Mouse (Mus musculus) kidney, embryonic 15.5 days (tissue): ENCODE measurements around the gene Tfrc. TPM values are rescaled to one million over a fixed set of nuclear protein-coding genes. Genes with fewer than 3 reads are reported as not detected.
"Not testable (repeated sequence)": the region's sequence is repeated elsewhere in the genome, so short reads cannot be mapped to it uniquely, and the experiment has no call there.

Experiments
- ATAC-seq: fragments of 200-750 bp; cut with Nextera tagmentation; replicated peaks from 2 replicates; pipeline ENCODE4 v1.8.0; 2017; ENCODE audit warnings: moderate TSS enrichment; ENCODE audit not compliant: low FRiP score
- H3K27ac ChIP-seq: fragments of 300-500 bp; sonication (generic); 2 replicates; pipeline ENCODE4 v1.5.1; 2015; ENCODE audit warnings: mild to moderate bottlenecking, inconsistent platforms
- H3K27me3 ChIP-seq: fragments of 300-500 bp; sonication (generic); 2 replicates; pipeline ENCODE4 v1.6.1; 2015; ENCODE audit warnings: inconsistent platforms
- H3K36me3 ChIP-seq: fragments of 300-500 bp; sonication (generic); 2 replicates; pipeline ENCODE4 v1.6.1; 2015; ENCODE audit warnings: inconsistent platforms
- H3K4me1 ChIP-seq: fragments of 300-500 bp; sonication (generic); 2 replicates; pipeline ENCODE4 v1.6.1; 2015; ENCODE audit warnings: inconsistent platforms
- H3K4me2 ChIP-seq: fragments of 300-500 bp; sonication (generic); 2 replicates; pipeline ENCODE4 v1.6.1; 2015; ENCODE audit warnings: moderate library complexity, mild to moderate bottlenecking, inconsistent platforms
- H3K4me3 ChIP-seq: fragments of 300-500 bp; sonication (generic); replicated peaks from 2 replicates; pipeline ENCODE4 v1.5.1; 2015; ENCODE audit warnings: mild to moderate bottlenecking, inconsistent platforms
- H3K9ac ChIP-seq: fragments of 300-500 bp; sonication (generic); 2 replicates; pipeline ENCODE4 v1.6.1; 2015; ENCODE audit warnings: mild to moderate bottlenecking, inconsistent platforms
- H3K9me3 ChIP-seq: fragments of 300-500 bp; sonication (generic); replicated peaks from 2 replicates; pipeline ENCODE4 v1.6.1; 2016; ENCODE audit warnings: inconsistent platforms
- whole genome bisulfite sequencing: fragments of 180-500 bp; shearing (Covaris S2); methylation state at CpG from one replicate; pipeline ENCODE4 v1.1.7; 2015; ENCODE audit warnings: mixed read lengths; 5-methylcytosine and 5-hydroxymethylcytosine counted together
- polyA plus RNA-seq: library from polyadenylated mRNA; unstranded; fragments of >200 nt; fragmentation: Nextera tagmentation; extraction: Ambion mirVana; gene quantifications from 2 replicates; pipeline ENCODE4 v1.2.1, GENCODE M21; 2015

Gene Tfrc
- polyA plus RNA-seq, 1 experiment from 2014 or later = 50.2 TPM

- H3K36me3 ChIP-seq = peaks cover 45% of the 10 kb centered on the region
- no peaks in the 10 kb centered on the region for H3K27me3 ChIP-seq
- no peaks in the 10 kb centered on the region for H3K9me3 ChIP-seq
- no peak overlapping the region for H3K9ac ChIP-seq
- no peak overlapping the region for H3K4me2 ChIP-seq
- peaks cover 7% of the 10 kb centered on the region for H3K4me1 ChIP-seq
- H3K27ac ChIP-seq = no peak overlapping the region
- no peak overlapping the region for H3K4me3 ChIP-seq
- WGBS = 72% methylated on average over 4 of the region's 4 CpGs
- ATAC-seq = no peak
Observed at GRCm38 (mm10) chr16:32614047-32614446, 5.3 kb downstream of the Tfrc start.

DNA sequence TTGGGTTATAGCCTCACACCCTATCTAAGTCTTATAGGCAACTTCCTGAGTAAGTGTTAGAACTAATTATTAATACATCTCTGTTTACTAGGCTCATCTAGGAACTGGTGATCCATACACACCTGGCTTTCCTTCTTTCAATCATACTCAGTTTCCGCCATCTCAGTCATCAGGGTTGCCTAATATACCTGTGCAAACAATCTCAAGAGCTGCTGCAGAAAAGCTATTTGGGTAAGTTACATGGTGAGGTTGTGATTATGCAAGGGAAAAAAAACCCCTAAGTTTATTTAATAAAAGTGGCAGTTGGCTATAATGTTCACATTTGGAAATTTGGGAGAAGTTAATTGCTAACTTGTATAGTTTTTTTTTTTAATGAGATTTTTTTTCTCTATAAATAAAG, 10.2 kb downstream of the Tfrc start:
- no peaks in the 10 kb centered on the region for H3K27me3 ChIP-seq
- no peak overlapping the region for H3K9ac ChIP-seq
- H3K4me3 ChIP-seq = no peak overlapping the region
- no peak for ATAC-seq
- H3K36me3 ChIP-seq = peaks cover 87% of the 10 kb centered on the region
- no peak overlapping the region for H3K4me2 ChIP-seq
- WGBS = 91% methylated on average over 1 of the region's 1 CpGs
- H3K9me3 ChIP-seq = no peaks in the 10 kb centered on the region
- H3K27ac ChIP-seq = no peak overlapping the region
- H3K4me1 ChIP-seq = no peaks in the 10 kb centered on the region

DNA sequence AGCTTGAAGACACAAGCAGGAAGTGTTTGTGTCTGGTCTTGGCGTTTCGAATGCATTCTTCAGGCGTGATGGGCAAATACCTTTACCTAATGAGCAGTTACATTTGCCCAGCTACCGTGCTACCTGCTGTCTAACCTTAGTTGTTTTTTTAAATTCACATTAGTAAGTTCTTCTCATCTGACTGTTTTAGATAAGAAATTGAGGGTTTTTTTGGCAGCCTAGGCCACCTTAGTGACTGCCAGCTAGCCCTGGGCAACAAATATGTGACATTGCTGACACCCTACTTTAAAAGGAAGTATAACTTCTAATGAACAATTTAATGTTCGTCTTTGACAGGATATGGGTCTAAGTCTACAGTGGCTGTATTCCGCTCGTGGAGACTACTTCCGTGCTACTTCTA, 19.4 kb downstream of the Tfrc start:
- H3K27ac ChIP-seq = no peak overlapping the region
- no peak overlapping the region for H3K4me3 ChIP-seq
- H3K27me3 ChIP-seq = no peaks in the 10 kb centered on the region
- no peaks in the 10 kb centered on the region for H3K4me1 ChIP-seq
- H3K9me3 ChIP-seq = no peaks in the 10 kb centered on the region
- H3K36me3 ChIP-seq = peaks cover 95% of the 10 kb centered on the region
- H3K4me2 ChIP-seq = no peak overlapping the region
- H3K9ac ChIP-seq = no peak overlapping the region
- 92% methylated on average over 8 of the region's 8 CpGs for WGBS
- ATAC-seq = no peak

GRCm38 (mm10) chr16:32632328-32632824, 23.7 kb downstream of the Tfrc start:
- Histone ChIP-seq H3K4me2 (no peak overlapping the region), H3K9me3 (no peaks in the 10 kb centered on the region), H3K27me3 (no peaks in the 10 kb centered on the region), H3K36me3 (peaks cover 59% of the 10 kb centered on the region), H3K27ac (no peak overlapping the region), H3K9ac (no peak overlapping the region), H3K4me1 (no peaks in the 10 kb centered on the region), H3K4me3 (no peak overlapping the region)
- no peak for ATAC-seq
- WGBS = 94% methylated on average over 4 of the region's 4 CpGs

- Histone ChIP-seq H3K36me3 (peaks cover 47% of the 10 kb centered on the region), H3K27ac (no peak overlapping the region), H3K4me3 (no peak overlapping the region), H3K9ac (no peak overlapping the region), H3K4me2 (no peak overlapping the region), H3K4me1 (0 out of 2 replicates have a peak, but pooled peaks cover 3% of the 10 kb centered on the region), H3K27me3 (no peaks in the 10 kb centered on the region), H3K9me3 (no peaks in the 10 kb centered on the region)
- 92% methylated on average over 4 of the region's 4 CpGs for WGBS
- no peak for ATAC-seq
Observed at GRCm38 (mm10) chr16:32633486-32634012, 24.8 kb downstream of the Tfrc start.

GRCm38 (mm10) chr16:32634183-32634582, 25.5 kb downstream of the Tfrc start:
- H3K4me2 ChIP-seq = no peak overlapping the region
- no peak overlapping the region for H3K27ac ChIP-seq
- 0 out of 2 replicates have a peak, but pooled peaks cover 6% of the 10 kb centered on the region for H3K4me1 ChIP-seq
- no peak overlapping the region for H3K9ac ChIP-seq
- no peak overlapping the region for H3K4me3 ChIP-seq
- H3K9me3 ChIP-seq = no peaks in the 10 kb centered on the region
- H3K27me3 ChIP-seq = no peaks in the 10 kb centered on the region
- ATAC-seq = no peak
- H3K36me3 ChIP-seq = peaks cover 41% of the 10 kb centered on the region
- WGBS = 88% methylated on average over 5 of the region's 5 CpGs

- no peak for ATAC-seq
- WGBS = 71% methylated on average over 3 of the region's 3 CpGs
- Histone ChIP-seq H3K4me3 (no peak overlapping the region), H3K27me3 (no peaks in the 10 kb centered on the region), H3K9me3 (no peaks in the 10 kb centered on the region), H3K27ac (no peak overlapping the region), H3K4me2 (no peak overlapping the region), H3K4me1 (0 out of 2 replicates have a peak, but pooled peaks cover 9% of the 10 kb centered on the region), H3K36me3 (peaks cover 29% of the 10 kb centered on the region), H3K9ac (no peak overlapping the region)
Observed at GRCm38 (mm10) chr16:32635314-32635713, 26.6 kb downstream of the Tfrc start.

DNA sequence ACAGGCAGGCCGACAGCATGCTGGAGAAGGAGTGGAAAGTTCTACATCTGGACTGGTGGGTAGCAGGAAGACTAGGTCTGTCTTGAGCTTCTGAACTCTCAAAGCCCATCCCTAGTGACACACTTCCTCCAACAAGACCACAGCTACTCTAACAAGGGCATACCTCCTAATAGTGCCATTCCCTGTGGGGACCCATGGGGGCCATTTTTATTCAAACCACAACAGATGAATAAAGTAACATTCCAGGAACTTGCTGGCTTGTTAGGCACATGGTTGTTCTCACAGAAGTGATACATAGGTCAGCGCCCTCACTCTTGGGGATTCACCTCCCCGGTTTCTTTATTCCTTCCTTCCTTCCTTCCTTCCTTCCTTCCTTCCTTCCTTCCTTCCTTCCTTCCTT, 27.6 kb downstream of the Tfrc start:
- no peak overlapping the region for H3K27ac ChIP-seq
- H3K9me3 ChIP-seq = no peaks in the 10 kb centered on the region
- H3K27me3 ChIP-seq = no peaks in the 10 kb centered on the region
- H3K4me2 ChIP-seq = no peak overlapping the region
- H3K9ac ChIP-seq = no peak overlapping the region
- H3K4me1 ChIP-seq = peaks cover 9% of the 10 kb centered on the region; the same call in 1 of the 2 replicates
- ATAC-seq = no peak
- 80% methylated on average over 3 of the region's 3 CpGs for WGBS
- H3K36me3 ChIP-seq = peaks cover 19% of the 10 kb centered on the region
- H3K4me3 ChIP-seq = no peak overlapping the region

GRCm38 (mm10) chr16:32636871-32637521, 28.3 kb downstream of the Tfrc start:
- H3K27ac ChIP-seq = no peak overlapping the region
- no peak overlapping the region for H3K4me3 ChIP-seq
- peaks cover 14% of the 10 kb centered on the region for H3K36me3 ChIP-seq
- 29% methylated on average over 6 of the region's 6 CpGs for WGBS
- ATAC-seq = no peak
- no peaks in the 10 kb centered on the region for H3K9me3 ChIP-seq
- H3K4me1 ChIP-seq = peaks cover 16% of the 10 kb centered on the region
- H3K4me2 ChIP-seq = no peak overlapping the region
- H3K9ac ChIP-seq = no peak overlapping the region
- H3K27me3 ChIP-seq = no peaks in the 10 kb centered on the region

DNA sequence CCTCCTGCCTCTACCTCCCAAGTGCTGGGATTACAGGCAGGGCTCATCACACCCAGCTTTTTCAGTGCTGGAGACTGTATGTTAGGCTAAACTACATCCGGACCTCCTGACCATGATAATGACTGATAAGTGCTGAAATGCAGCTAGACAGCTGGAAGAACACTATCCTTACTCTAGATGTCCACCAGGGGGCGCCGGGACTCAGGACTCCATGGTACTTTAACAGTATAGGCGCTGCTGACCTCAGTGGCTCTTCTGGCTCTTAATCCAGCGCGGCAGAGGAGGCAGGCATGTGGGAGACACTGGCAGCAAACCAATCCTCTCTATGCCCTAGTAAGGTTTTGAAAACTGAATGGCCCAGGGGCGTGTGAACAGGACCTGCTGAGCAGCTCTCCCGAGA, 29.8 kb downstream of the Tfrc start:
- no peak overlapping the region for H3K4me2 ChIP-seq
- H3K9ac ChIP-seq = no peak overlapping the region
- peaks cover 23% of the 10 kb centered on the region for H3K4me1 ChIP-seq
- 0 out of 2 replicates have a peak, but pooled peaks have one; percentile 52 for ATAC-seq
- H3K27me3 ChIP-seq = no peaks in the 10 kb centered on the region
- H3K4me3 ChIP-seq = no peak overlapping the region
- WGBS = 10% methylated on average over 8 of the region's 8 CpGs
- H3K27ac ChIP-seq = no peak overlapping the region
- no peaks in the 10 kb centered on the region for H3K36me3 ChIP-seq
- no peaks in the 10 kb centered on the region for H3K9me3 ChIP-seq

- Histone ChIP-seq H3K4me1 (peaks cover 30% of the 10 kb centered on the region), H3K36me3 (no peaks in the 10 kb centered on the region), H3K4me2 (no peak overlapping the region), H3K9me3 (no peaks in the 10 kb centered on the region), H3K9ac (no peak overlapping the region), H3K27me3 (no peaks in the 10 kb centered on the region), H3K4me3 (no peak overlapping the region), H3K27ac (0 out of 2 replicates have a peak overlapping the region, but pooled peaks have one; percentile 27)
- 49% methylated on average over 5 of the region's 5 CpGs for WGBS
- no peak for ATAC-seq
Observed at GRCm38 (mm10) chr16:32640096-32640495, 31.4 kb downstream of the Tfrc start.

- H3K4me1 ChIP-seq = peaks cover 36% of the 10 kb centered on the region
- H3K4me2 ChIP-seq, H3K9ac ChIP-seq, H3K27me3 ChIP-seq, ATAC-seq, H3K27ac ChIP-seq, H3K4me3 ChIP-seq, H3K36me3 ChIP-seq, H3K9me3 ChIP-seq: not testable (repeated sequence)
- WGBS = 47% methylated on average over 2 of the region's 2 CpGs
Observed at GRCm38 (mm10) chr16:32640683-32641082, 32.0 kb downstream of the Tfrc start.
